Mouse (Mus musculus) heart, adult 2 months (tissue): ENCODE measurements around the gene Mta1.

ENCODE experiments used
- CTCF ChIP-seq: fragments of 200-600 bp; IDR thresholded peaks from 2 replicates; pipeline ENCODE4 v1.8.1; 2022; ENCODE audit warnings: antibody characterized with exemption, mild to moderate bottlenecking, moderate library complexity
- EP300 ChIP-seq: fragments of 200-500 bp; IDR thresholded peaks from 2 replicates; pipeline ENCODE4 v1.6.1; 2011; ENCODE audit warnings: low read depth, low read length, control low read depth; ENCODE audit not compliant: insufficient read depth
- POLR2A ChIP-seq: fragments of 200-500 bp; IDR thresholded peaks from 2 replicates; pipeline ENCODE4 v1.6.1; 2011; ENCODE audit warnings: mild to moderate bottlenecking, low read depth, low read length, control low read depth; ENCODE audit not compliant: insufficient read depth

DNA sequence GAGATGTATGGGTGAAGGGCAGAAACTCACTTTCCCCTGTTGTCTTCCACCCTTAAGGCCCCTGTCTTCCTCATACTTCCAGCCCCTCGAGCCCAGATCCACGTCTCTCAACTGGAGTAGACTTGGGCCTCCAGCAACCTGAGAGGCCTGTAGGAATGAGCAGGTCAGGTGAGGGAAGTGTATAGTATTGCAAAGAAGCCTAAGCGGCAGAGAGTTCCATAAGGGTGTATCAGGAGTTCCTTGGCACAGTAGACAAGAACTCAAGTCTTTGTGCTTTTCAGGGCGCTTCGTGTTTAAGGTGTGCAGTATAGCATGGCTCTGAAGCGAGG, 56.6 kb downstream of the Mta1 start:
- TF ChIP-seq POLR2A (0 out of 2 replicates have a peak, but pooled peaks have one; percentile 7), CTCF (no peak), EP300 (no peak)
